Mouse (Mus musculus): ENCODE results near the gene Nrxn2. TPM values are rescaled to one million over a fixed set of nuclear protein-coding genes. Genes with fewer than 3 reads are reported as not detected.

Gene Nrxn2
- polyA plus RNA-seq (2015; fragmentation: Nextera tagmentation; extraction: Ambion mirVana) = 24.0 and 28.9 TPM in 2 replicates

- Histone ChIP-seq H3K27ac (replicated peaks) (peak within 1 kb of the TSS; percentile 94), H3K9ac (peak within 1 kb of the TSS; percentile 86), H3K4me1 (replicated peaks) (peaks cover 75% of the 10 kb centered on the region), H3K4me2 (peak within 1 kb of the TSS; percentile 81), H3K27me3 (peaks cover 29% of the 10 kb centered on the region; the same call in 1 of the 2 replicates), H3K36me3 (no peaks in the 10 kb centered on the region), H3K9me3 (no peaks in the 10 kb centered on the region), H3K4me3 (peak within 1 kb of the TSS; percentile 66)
- peak; percentile 91 for ATAC-seq (ENCODE audit: low read depth)
- WGBS = under 1% methylated on average over 46 of the region's 46 CpGs
Measured at GRCm38 (mm10) chr19:6418233-6418879, at the start of gene Nrxn2. TSS of gene Nrxn2 (plus strand) at chr19:6418731.

- Histone ChIP-seq H3K4me2 (no peak overlapping the region), H3K27ac (replicated peaks) (no peak overlapping the region), H3K36me3 (peaks cover 95% of the 10 kb centered on the region), H3K4me3 (no peak overlapping the region), H3K4me1 (replicated peaks) (peaks cover 24% of the 10 kb centered on the region), H3K9me3 (no peaks in the 10 kb centered on the region), H3K27me3 (no peaks in the 10 kb centered on the region), H3K9ac (no peak overlapping the region)
- no peak for ATAC-seq (ENCODE audit: low read depth)
- 84% methylated on average over 2 of the region's 2 CpGs for WGBS
Measured at GRCm38 (mm10) chr19:6370175-6370574, 48.4 kb upstream of the Nrxn2 start.

GRCm38 (mm10) chr19:6372433-6372832 is 46.1 kb upstream of the Nrxn2 start:
- Histone ChIP-seq H3K9me3 (no peaks in the 10 kb centered on the region), H3K9ac (no peak overlapping the region), H3K36me3 (peaks cover 97% of the 10 kb centered on the region), H3K4me3 (no peak overlapping the region), H3K4me2 (no peak overlapping the region), H3K27me3 (no peaks in the 10 kb centered on the region), H3K4me1 (replicated peaks) (peaks cover 13% of the 10 kb centered on the region), H3K27ac (replicated peaks) (no peak overlapping the region)
- ATAC-seq (ENCODE audit: low read depth) = no peak
- 92% methylated on average over 3 of the region's 3 CpGs for WGBS

GRCm38 (mm10) chr19:6373539-6374400 is 44.8 kb upstream of the Nrxn2 start:
- WGBS = 66% methylated on average over 12 of the region's 12 CpGs

GRCm38 (mm10) chr19:6374571-6374970 is 44.0 kb upstream of the Nrxn2 start:
- ATAC-seq (ENCODE audit: low read depth) = no peak
- Histone ChIP-seq H3K9me3 (no peaks in the 10 kb centered on the region), H3K4me1 (replicated peaks) (peaks cover 21% of the 10 kb centered on the region), H3K4me2 (no peak overlapping the region), H3K36me3 (peaks cover 98% of the 10 kb centered on the region), H3K27ac (replicated peaks) (no peak overlapping the region), H3K9ac (no peak overlapping the region), H3K27me3 (no peaks in the 10 kb centered on the region), H3K4me3 (no peak overlapping the region)
- 96% methylated on average over 10 of the region's 10 CpGs for WGBS

More at GRCm38 (mm10) chr19:6373539-6374400, 44.8 kb upstream of the Nrxn2 start:
- H3K9ac ChIP-seq = no peak overlapping the region
- no peak for ATAC-seq (ENCODE audit: low read depth)
- H3K9me3 ChIP-seq = no peaks in the 10 kb centered on the region
- no peak overlapping the region for H3K4me3 ChIP-seq
- H3K27ac ChIP-seq (replicated peaks) = no peak overlapping the region
- no peak overlapping the region for H3K4me2 ChIP-seq
- no peaks in the 10 kb centered on the region for H3K27me3 ChIP-seq
- H3K36me3 ChIP-seq = peaks cover 98% of the 10 kb centered on the region
- peaks cover 21% of the 10 kb centered on the region for H3K4me1 ChIP-seq (replicated peaks)

- Histone ChIP-seq H3K36me3 (peaks cover 91% of the 10 kb centered on the region), H3K4me3 (no peak overlapping the region), H3K4me1 (replicated peaks) (peaks cover 21% of the 10 kb centered on the region), H3K9ac (no peak overlapping the region), H3K27ac (replicated peaks) (no peak overlapping the region), H3K27me3 (no peaks in the 10 kb centered on the region), H3K4me2 (no peak overlapping the region), H3K9me3 (no peaks in the 10 kb centered on the region)
- WGBS = 85% methylated on average over 36 of the region's 42 CpGs
- ATAC-seq (ENCODE audit: low read depth) = 0 out of 2 replicates have a peak, but pooled peaks have one; percentile 10
Measured at GRCm38 (mm10) chr19:6375423-6376254, 42.9 kb upstream of the Nrxn2 start.

GRCm38 (mm10) chr19:6376255-6376564 is 42.3 kb upstream of the Nrxn2 start:
- peaks cover 21% of the 10 kb centered on the region for H3K4me1 ChIP-seq (replicated peaks)
- no peak overlapping the region for H3K27ac ChIP-seq (replicated peaks)
- H3K9me3 ChIP-seq = no peaks in the 10 kb centered on the region
- no peak overlapping the region for H3K4me3 ChIP-seq
- no peak overlapping the region for H3K9ac ChIP-seq
- H3K27me3 ChIP-seq = no peaks in the 10 kb centered on the region
- no peak for ATAC-seq (ENCODE audit: low read depth)
- no peak overlapping the region for H3K4me2 ChIP-seq
- H3K36me3 ChIP-seq = peaks cover 85% of the 10 kb centered on the region
- WGBS = 71% methylated on average over 14 of the region's 14 CpGs

- Histone ChIP-seq H3K4me1 (replicated peaks) (peaks cover 21% of the 10 kb centered on the region), H3K4me3 (no peak overlapping the region), H3K9ac (no peak overlapping the region), H3K27ac (replicated peaks) (no peak overlapping the region), H3K4me2 (no peak overlapping the region), H3K27me3 (no peaks in the 10 kb centered on the region), H3K36me3 (peaks cover 81% of the 10 kb centered on the region), H3K9me3 (no peaks in the 10 kb centered on the region)
- 82% methylated on average over 2 of the region's 2 CpGs for WGBS
- ATAC-seq (ENCODE audit: low read depth) = no peak
Measured at GRCm38 (mm10) chr19:6376643-6377042, 41.9 kb upstream of the Nrxn2 start.

- H3K4me1 ChIP-seq (replicated peaks) = peaks cover 21% of the 10 kb centered on the region
- peak overlapping the region; percentile 75 for H3K27ac ChIP-seq (replicated peaks)
- peak overlapping the region; percentile 14; the same call in 1 of the 2 replicates for H3K9ac ChIP-seq
- no peak for ATAC-seq (ENCODE audit: low read depth)
- no peaks in the 10 kb centered on the region for H3K9me3 ChIP-seq
- no peak overlapping the region for H3K4me3 ChIP-seq
- 34% methylated on average over 11 of the region's 11 CpGs for WGBS
- H3K27me3 ChIP-seq = no peaks in the 10 kb centered on the region
- H3K4me2 ChIP-seq = no peak overlapping the region
- H3K36me3 ChIP-seq = peaks cover 72% of the 10 kb centered on the region
Measured at GRCm38 (mm10) chr19:6377327-6378040, 41.0 kb upstream of the Nrxn2 start.

GRCm38 (mm10) chr19:6380411-6381166 is 37.9 kb upstream of the Nrxn2 start:
- H3K36me3 ChIP-seq = peaks cover 41% of the 10 kb centered on the region
- WGBS = 92% methylated on average over 9 of the region's 9 CpGs
- no peak for ATAC-seq (ENCODE audit: low read depth)
- H3K4me3 ChIP-seq = no peak overlapping the region
- no peak overlapping the region for H3K4me2 ChIP-seq
- no peaks in the 10 kb centered on the region for H3K27me3 ChIP-seq
- no peak overlapping the region for H3K9ac ChIP-seq
- peaks cover 35% of the 10 kb centered on the region for H3K4me1 ChIP-seq (replicated peaks)
- H3K9me3 ChIP-seq = no peaks in the 10 kb centered on the region
- H3K27ac ChIP-seq (replicated peaks) = no peak overlapping the region

GRCm38 (mm10) chr19:6381238-6381637 is 37.3 kb upstream of the Nrxn2 start:
- H3K36me3 ChIP-seq = peaks cover 35% of the 10 kb centered on the region
- 96% methylated on average over 5 of the region's 5 CpGs for WGBS
- no peak overlapping the region for H3K4me3 ChIP-seq
- H3K9me3 ChIP-seq = no peaks in the 10 kb centered on the region
- peaks cover 35% of the 10 kb centered on the region for H3K4me1 ChIP-seq (replicated peaks)
- H3K9ac ChIP-seq = no peak overlapping the region
- no peak for ATAC-seq (ENCODE audit: low read depth)
- H3K4me2 ChIP-seq = no peak overlapping the region
- H3K27ac ChIP-seq (replicated peaks) = no peak overlapping the region
- H3K27me3 ChIP-seq = no peaks in the 10 kb centered on the region
